Mouse (Mus musculus) intestine, embryonic 15.5 days (tissue): ENCODE results near the gene Trim44. TPM values are rescaled to one million over a fixed set of nuclear protein-coding genes. Genes with fewer than 3 reads are reported as not detected.

ENCODE experiments used
- ATAC-seq: fragments of 200-750 bp; cut with Nextera tagmentation; 2 replicates; pipeline ENCODE4 v1.8.0; 2017; ENCODE audit warnings: moderate TSS enrichment, moderate library complexity
- H3K27ac ChIP-seq: fragments of 300-500 bp; sonication (generic); 2 replicates; pipeline ENCODE4 v1.5.1; 2015; ENCODE audit warnings: mild to moderate bottlenecking, inconsistent platforms
- H3K27me3 ChIP-seq: fragments of 300-500 bp; sonication (generic); replicated peaks from 2 replicates; pipeline ENCODE4 v1.6.1; 2015; ENCODE audit warnings: inconsistent platforms
- H3K36me3 ChIP-seq: fragments of 300-500 bp; sonication (generic); 2 replicates; pipeline ENCODE4 v1.6.1; 2015; ENCODE audit warnings: inconsistent platforms
- H3K4me1 ChIP-seq: fragments of 300-500 bp; sonication (generic); replicated peaks from 2 replicates; pipeline ENCODE4 v1.6.1; 2015; ENCODE audit warnings: inconsistent platforms
- H3K4me2 ChIP-seq: fragments of 300-500 bp; sonication (generic); replicated peaks from 2 replicates; pipeline ENCODE4 v1.6.1; 2015; ENCODE audit warnings: mild to moderate bottlenecking, inconsistent platforms
- H3K4me3 ChIP-seq: fragments of 300-500 bp; sonication (generic); replicated peaks from 2 replicates; pipeline ENCODE4 v1.5.1; 2015; ENCODE audit warnings: inconsistent platforms
- H3K9ac ChIP-seq: fragments of 300-500 bp; sonication (generic); 2 replicates; pipeline ENCODE4 v1.6.1; 2015; ENCODE audit warnings: inconsistent platforms
- H3K9me3 ChIP-seq: fragments of 300-500 bp; sonication (generic); 2 replicates; pipeline ENCODE4 v1.6.1; 2016; ENCODE audit warnings: inconsistent platforms
- WGBS: fragments of 180-500 bp; shearing (Covaris S2); methylation state at CpG from one replicate; pipeline ENCODE4 v1.1.7; 2015; 5-methylcytosine and 5-hydroxymethylcytosine counted together
- polyA plus RNA-seq: library from polyadenylated mRNA; unstranded; fragments of >200 nt; fragmentation: Nextera tagmentation; extraction: Ambion mirVana; gene quantifications from 2 replicates; pipeline ENCODE4 v1.2.1, GENCODE M21; 2015

Gene Trim44
- polyA plus RNA-seq = 21.1 and 25.5 TPM in 2 replicates

DNA sequence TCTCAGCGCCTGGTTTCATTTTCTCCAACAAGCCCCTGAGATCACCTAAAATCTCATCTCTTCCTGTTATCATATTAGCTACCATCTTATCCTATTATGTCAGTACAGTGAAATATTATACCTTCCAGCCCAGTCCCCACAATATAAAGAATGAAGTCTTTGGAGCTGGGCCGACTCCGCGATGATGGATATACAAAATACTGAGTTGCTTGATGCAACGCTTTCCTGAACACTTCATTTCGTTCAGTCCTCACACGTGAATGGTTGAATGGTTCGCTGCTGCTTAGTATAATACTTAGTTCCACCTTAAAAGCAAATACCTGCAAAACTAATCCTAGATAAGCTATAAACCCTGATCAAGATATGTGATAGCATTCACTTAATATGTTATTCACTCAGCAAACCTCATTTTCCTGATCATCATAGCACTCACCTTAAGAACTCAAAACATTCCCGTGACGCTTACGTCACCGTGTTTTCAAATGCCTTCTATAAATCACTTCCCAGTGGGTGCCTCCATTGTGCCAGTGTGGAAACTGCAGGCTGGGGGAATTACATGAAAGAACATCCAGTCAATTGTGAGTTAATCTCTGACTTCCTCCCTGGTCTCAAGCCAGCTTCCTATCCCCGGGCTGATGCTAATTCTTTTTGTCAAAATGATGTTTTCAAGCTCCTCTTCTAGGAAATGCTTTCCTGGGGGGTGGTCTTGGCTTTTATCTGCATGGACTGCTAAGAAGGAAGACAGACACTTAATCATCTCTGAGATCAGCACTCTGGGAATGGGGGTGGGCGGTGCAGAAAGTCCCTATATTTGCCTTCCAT, at the start of gene Trim44:
Trim44 (minus strand) TSS at position 466 of the 822 bp plus-strand sequence.
- no peak within 1 kb of the TSS for H3K4me3 ChIP-seq
- H3K4me2 ChIP-seq = peak within 1 kb of the TSS; percentile 26; the same call in 1 of the 2 replicates
- H3K27ac ChIP-seq = no peak within 1 kb of the TSS
- H3K27me3 ChIP-seq = no peaks in the 10 kb centered on the region
- H3K4me1 ChIP-seq = peaks cover 18% of the 10 kb centered on the region; the same call in 1 of the 2 replicates
- H3K36me3 ChIP-seq = no peaks in the 10 kb centered on the region
- 30% methylated on average over 14 of the region's 14 CpGs for WGBS
- no peaks in the 10 kb centered on the region for H3K9me3 ChIP-seq
- ATAC-seq = peak; percentile 52; the same call in 1 of the 2 replicates
- no peak within 1 kb of the TSS for H3K9ac ChIP-seq

DNA sequence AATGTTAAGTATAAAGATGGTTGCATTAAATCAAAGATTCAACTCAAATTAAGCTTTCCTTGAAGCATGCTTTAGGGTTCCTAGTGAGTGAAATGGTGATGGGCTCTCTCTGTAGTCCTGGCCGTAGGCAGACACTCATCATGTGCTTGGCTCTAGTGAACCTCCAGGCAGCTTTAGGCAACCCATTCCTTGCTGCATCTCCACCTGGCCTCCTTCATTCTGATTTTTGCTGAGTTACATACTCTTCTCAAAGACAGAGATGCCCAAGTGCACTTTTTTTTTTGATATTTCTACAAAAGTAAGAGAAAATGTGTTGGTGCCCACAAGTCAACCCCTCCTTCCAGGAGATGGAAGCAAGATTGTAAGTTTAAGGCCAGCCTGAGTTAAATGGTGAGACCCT, 47.5 kb upstream of the Trim44 start:
- Histone ChIP-seq H3K4me3 (no peak overlapping the region), H3K9me3 (no peaks in the 10 kb centered on the region), H3K27me3 (no peaks in the 10 kb centered on the region), H3K4me1 (peaks cover 16% of the 10 kb centered on the region), H3K27ac (no peak overlapping the region), H3K9ac (no peak overlapping the region), H3K4me2 (no peak overlapping the region), H3K36me3 (no peaks in the 10 kb centered on the region)
- no peak for ATAC-seq
- 72% methylated on average over 1 of the region's 1 CpGs for WGBS

DNA sequence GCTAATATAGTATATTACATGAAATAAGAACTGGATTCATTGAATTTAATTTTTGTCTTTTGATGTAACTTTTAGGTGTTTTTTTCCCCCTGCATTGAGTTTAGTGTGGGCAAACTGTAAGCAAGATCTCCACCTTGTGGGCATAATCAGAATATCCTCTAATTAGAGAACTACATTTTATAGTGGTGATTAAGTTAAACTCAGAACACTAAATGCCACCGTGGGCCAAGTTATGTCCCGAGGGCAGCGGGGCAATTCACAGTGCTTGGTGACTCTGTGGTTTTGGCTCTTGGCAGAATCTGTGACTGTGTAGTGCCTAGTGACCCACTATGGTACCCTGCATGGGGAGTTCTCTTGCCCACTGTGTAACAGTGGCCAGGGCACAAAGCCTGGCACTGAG, 45.8 kb upstream of the Trim44 start:
- Histone ChIP-seq H3K27me3 (no peaks in the 10 kb centered on the region), H3K4me1 (peaks cover 17% of the 10 kb centered on the region), H3K9ac (no peak overlapping the region), H3K36me3 (no peaks in the 10 kb centered on the region), H3K9me3 (no peaks in the 10 kb centered on the region), H3K27ac (no peak overlapping the region), H3K4me3 (no peak overlapping the region), H3K4me2 (no peak overlapping the region)
- ATAC-seq = no peak
- 36% methylated on average over 3 of the region's 3 CpGs for WGBS

DNA sequence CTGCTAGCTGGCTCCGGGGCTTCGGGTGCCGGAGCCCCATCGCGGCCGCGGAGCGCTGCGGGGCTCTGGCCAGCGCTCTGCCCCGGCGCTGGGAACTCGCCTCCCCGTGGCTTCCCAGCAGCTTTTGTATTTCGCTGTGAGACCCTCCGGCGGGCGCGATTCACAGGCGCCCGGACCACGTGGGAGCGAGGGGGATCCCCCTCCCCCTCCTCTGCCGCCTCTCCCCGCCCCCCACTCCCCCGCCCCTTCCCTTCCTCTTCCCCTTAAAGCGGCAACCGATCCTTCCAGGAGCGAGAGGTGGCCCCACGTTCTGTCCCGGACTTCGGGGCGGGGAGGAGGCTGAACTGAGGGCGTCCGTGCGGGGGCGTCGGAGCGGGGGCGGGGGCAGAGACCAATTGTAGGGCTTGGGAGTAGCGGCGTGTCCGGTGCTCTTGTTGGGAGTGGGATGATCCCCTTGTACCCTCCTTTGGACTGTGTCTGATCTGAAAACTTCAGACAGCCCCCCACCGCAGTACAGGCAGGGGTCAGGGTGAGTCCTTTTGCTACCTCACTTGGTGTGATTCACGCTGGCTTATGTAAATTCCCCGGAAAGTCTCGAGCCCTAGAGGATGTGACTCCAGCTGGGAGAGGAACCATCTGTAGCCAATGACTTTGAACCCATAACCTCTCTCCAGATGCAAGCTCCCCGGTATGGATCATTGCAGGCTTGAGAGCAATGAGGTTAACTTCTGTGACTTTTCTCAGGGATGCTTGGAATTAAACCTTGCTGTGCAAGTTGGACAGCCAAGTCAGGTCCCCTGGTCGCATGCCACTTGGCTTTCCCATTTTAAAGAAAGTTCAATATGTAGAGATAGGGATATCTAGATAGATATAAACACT, 44.3 kb upstream of the Trim44 start, which contains the start of gene Fjx1:
Fjx1 (minus strand) TSS at position 829 of the 879 bp plus-strand sequence.
- WGBS = under 1% methylated on average over 48 of the region's 49 CpGs
- H3K9me3 ChIP-seq = no peaks in the 10 kb centered on the region
- H3K9ac ChIP-seq = peak within 1 kb of the TSS; percentile 74
- peaks cover 17% of the 10 kb centered on the region for H3K4me1 ChIP-seq
- H3K27ac ChIP-seq = peak within 1 kb of the TSS; percentile 84
- H3K27me3 ChIP-seq = no peaks in the 10 kb centered on the region
- no peaks in the 10 kb centered on the region for H3K36me3 ChIP-seq
- ATAC-seq = peak; percentile 73
- H3K4me3 ChIP-seq = peak within 1 kb of the TSS; percentile 76
- H3K4me2 ChIP-seq = peak within 1 kb of the TSS; percentile 100

DNA sequence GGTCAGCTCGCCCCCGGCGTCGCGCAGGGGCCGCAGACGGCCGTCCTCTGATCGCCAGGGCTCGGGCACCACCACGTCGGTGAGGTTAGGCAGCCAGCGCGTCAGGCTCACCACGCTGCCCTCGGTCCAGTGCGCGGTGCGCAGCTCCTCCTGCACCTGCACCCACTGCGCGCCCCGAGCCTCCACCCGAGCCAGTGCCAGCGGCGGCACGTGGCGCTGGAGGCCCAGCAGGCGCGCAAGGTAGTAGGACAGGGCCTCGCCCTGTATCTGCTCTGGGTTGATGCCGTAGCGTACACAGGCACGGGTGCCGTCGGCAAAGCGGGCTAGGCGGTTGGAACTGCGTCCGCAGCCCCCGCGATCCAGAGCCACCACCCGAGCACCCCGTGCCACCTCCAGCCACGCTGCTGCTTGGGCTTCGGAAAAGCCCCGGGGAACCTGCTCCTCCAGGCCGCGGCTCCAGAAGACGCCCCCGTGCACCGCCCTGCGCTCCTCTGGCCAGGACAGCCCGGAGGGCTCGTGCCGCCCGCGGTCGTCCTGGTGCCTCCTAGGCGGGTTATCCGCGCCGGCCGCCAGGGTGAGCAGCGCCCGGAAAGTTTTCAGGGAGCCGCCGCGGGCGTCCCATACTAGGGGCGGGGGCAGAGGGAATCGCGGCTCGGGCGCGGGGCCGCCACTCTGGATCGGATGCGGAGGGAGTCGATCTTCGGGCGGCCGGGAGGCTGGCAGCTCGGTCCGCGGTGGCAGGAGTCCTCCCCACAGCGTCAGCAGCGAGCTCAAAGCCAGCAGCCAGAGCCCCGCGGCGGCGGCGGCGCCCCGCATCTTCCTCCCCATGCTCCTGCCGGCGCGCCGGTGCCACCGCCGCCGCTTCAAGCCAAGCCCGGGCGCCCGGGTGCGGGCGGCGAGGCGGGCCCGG, 43.4 kb upstream of the Trim44 start:
- Histone ChIP-seq H3K9me3 (no peaks in the 10 kb centered on the region), H3K36me3 (no peaks in the 10 kb centered on the region), H3K9ac (peak overlapping the region; percentile 74), H3K27me3 (no peaks in the 10 kb centered on the region), H3K4me1 (peaks cover 17% of the 10 kb centered on the region), H3K4me2 (peak overlapping the region; percentile 100), H3K27ac (peak overlapping the region; percentile 84), H3K4me3 (peak overlapping the region; percentile 76)
- WGBS = under 1% methylated on average over 109 of the region's 109 CpGs
- peak; percentile 68 for ATAC-seq

DNA sequence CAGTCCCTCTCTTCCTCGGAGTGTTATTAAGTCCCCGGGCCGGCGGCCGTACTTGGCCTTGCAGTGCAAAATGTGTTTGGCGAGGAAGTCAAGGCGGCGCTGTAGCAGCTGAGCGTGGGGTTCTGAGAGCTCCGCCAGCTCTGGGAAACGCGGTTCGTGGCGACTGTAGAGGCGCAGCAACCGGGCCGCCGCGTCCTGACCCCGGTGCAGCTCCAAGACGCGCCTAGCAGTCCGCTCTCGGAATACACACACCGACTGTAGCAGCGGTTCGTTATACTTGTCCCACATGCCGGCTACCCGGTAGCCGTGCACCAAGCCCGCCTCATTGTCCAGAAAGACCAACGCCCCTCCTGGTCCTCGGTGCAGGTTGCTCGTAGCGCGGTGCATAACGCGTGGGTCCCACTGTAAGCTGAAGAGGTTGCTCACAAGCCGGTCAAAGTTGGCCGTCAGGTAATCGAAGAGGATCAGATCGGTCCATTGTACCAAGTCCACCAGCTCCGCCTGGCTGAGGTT, 42.7 kb upstream of the Trim44 start:
- Histone ChIP-seq H3K27me3 (no peaks in the 10 kb centered on the region), H3K9ac (peak overlapping the region; percentile 74), H3K4me2 (peak overlapping the region; percentile 100), H3K9me3 (no peaks in the 10 kb centered on the region), H3K4me1 (peaks cover 17% of the 10 kb centered on the region), H3K36me3 (no peaks in the 10 kb centered on the region), H3K27ac (no peak overlapping the region), H3K4me3 (peak overlapping the region; percentile 76)
- peak; percentile 29 for ATAC-seq
- under 1% methylated on average over 43 of the region's 43 CpGs for WGBS

DNA sequence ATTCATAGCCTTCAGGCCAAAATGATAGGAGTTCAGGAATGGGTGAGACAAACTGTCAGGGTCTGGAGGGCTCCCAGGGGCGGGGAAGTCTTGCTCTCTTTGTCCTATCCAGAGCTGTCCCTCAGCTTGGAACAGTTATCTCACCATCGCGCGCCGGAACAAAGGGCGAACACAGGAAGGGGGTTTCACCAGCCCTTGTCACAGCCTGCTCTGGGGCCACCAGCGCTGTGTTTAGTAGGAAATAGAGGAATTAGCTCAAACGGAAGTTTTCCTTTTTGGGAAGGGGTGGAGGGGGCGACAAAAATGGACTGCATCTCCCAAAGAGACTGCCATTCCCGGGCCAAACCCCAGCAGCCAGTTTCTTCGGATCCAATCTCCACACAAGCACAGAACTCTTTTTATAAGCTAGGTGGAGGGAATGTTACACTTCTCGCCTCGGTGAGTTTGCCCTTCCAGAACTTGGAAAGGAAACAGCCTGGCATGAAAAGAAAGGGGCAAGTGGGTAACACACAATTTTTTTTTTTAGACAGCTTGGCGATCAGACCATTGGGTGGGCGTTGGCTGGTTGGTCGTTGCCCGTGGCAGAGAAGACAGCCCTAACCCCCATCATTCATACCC, 42.1 kb upstream of the Trim44 start:
- Histone ChIP-seq H3K4me3 (peak overlapping the region; percentile 76), H3K27me3 (no peaks in the 10 kb centered on the region), H3K4me1 (peaks cover 17% of the 10 kb centered on the region), H3K27ac (no peak overlapping the region), H3K36me3 (no peaks in the 10 kb centered on the region), H3K9me3 (no peaks in the 10 kb centered on the region), H3K9ac (peak overlapping the region; percentile 74), H3K4me2 (peak overlapping the region; percentile 100)
- no peak for ATAC-seq
- 6% methylated on average over 17 of the region's 17 CpGs for whole genome bisulfite sequencing

DNA sequence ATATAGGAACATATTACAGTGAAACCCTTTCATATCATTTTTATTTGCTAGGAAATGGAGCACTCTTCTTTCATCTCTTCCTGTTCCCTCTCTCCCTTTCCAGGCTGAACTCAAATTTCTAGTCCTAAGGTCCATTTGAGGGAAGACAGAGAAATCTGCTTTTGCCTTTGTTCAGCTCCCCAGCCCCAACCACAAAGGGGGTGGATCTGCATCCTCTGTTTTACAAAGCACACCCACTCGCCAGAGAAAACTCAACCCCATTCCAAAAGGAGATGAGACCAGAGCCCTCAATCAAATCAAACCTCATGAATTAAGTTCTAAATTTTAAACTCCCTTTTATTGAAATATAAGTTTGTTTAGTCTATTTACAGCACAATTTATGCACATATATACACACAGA, 41.4 kb upstream of the Trim44 start:
- no peak for ATAC-seq

DNA sequence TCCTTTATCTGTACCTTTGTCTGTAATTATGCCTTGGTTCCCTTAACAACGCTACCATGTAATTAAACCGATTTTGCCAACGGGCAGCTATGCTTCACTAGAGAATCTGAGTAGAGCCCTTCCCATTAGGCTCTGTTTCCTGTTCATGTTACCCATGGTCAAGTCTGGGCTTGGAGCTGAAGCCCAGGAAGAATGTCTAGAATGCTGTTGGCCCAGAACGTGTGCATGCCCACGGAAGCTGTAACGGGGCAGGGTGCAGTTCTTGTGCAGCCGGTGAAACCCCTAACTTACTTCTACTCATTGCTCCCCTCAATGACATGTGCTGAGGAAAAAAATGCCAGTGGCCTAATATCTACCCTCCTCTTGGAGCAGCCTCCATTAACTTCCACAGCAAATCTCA, 40.2 kb upstream of the Trim44 start:
- 90% methylated on average over 7 of the region's 7 CpGs for WGBS
- H3K27me3 ChIP-seq = no peaks in the 10 kb centered on the region
- H3K4me2 ChIP-seq = no peak overlapping the region
- H3K4me3 ChIP-seq = no peak overlapping the region
- H3K9me3 ChIP-seq = no peaks in the 10 kb centered on the region
- H3K27ac ChIP-seq = no peak overlapping the region
- no peaks in the 10 kb centered on the region for H3K36me3 ChIP-seq
- no peak overlapping the region for H3K9ac ChIP-seq
- peaks cover 17% of the 10 kb centered on the region for H3K4me1 ChIP-seq
- no peak for ATAC-seq

More for the DNA sequence above, 41.4 kb upstream of the Trim44 start:
- H3K4me1 ChIP-seq = peaks cover 17% of the 10 kb centered on the region
- H3K36me3 ChIP-seq = no peaks in the 10 kb centered on the region
- WGBS = 68% methylated on average over 1 of the region's 1 CpGs
- H3K9ac ChIP-seq = no peak overlapping the region
- no peak overlapping the region for H3K4me3 ChIP-seq
- no peak overlapping the region for H3K27ac ChIP-seq
- H3K4me2 ChIP-seq = no peak overlapping the region
- no peaks in the 10 kb centered on the region for H3K27me3 ChIP-seq
- no peaks in the 10 kb centered on the region for H3K9me3 ChIP-seq

DNA sequence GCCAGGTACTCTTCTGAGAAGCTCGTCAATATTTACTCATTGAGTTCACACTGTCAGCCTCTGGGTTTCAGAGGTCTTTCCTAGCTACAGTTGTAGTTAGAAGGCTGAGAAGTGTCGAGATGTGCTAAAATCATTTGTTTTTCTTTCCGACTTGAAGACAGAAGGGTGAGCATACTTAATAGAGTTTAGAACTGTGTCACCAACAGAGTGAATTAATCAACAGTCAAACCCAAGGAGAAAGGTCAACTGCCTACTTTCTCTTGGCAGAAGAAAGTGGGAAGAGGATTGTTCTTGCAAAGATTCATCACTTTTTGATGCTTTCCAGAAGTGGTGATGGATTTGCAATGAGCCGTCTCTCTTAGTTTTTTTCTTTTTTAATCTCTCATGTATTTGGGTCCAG, 39.2 kb upstream of the Trim44 start:
- no peak overlapping the region for H3K4me2 ChIP-seq
- H3K27me3 ChIP-seq = no peaks in the 10 kb centered on the region
- H3K9me3 ChIP-seq = no peaks in the 10 kb centered on the region
- 51% methylated on average over 4 of the region's 4 CpGs for WGBS
- no peaks in the 10 kb centered on the region for H3K36me3 ChIP-seq
- no peak overlapping the region for H3K4me3 ChIP-seq
- H3K4me1 ChIP-seq = peaks cover 13% of the 10 kb centered on the region
- H3K9ac ChIP-seq = no peak overlapping the region
- ATAC-seq = no peak
- no peak overlapping the region for H3K27ac ChIP-seq

DNA sequence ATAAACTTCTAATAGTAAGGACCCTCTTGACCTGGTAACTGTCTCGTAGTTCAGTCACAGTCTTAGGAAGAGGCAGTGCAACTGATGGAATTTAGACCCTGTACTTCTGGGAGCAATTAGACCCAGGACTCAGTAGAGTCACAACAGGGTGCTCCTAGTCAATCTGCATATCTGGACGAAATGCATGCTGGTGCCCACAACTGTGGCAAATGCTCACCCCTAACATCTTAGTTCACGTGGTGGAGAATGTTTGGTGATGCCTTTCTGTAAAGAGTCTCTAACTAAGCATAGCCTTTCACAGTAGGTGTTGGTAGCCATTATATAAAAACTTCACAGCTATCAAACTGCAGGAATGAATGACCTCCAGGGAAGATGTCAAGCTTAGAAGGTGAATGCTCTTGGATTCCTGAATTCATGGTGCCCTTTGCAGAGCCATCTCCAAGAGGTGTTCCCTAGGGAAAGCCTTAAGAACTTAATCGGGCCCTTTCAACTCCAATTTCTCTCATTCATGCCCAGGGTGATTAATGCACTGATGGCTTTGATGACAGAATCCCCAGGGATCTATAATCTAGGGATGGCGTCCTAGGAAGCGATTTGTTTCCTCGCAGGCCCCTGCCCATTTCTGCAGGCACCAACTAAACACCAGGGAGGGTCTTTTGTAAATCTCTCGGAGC, 29.9 kb upstream of the Trim44 start:
- Histone ChIP-seq H3K4me3 (no peak overlapping the region), H3K9ac (no peak overlapping the region), H3K4me1 (no peaks in the 10 kb centered on the region), H3K36me3 (no peaks in the 10 kb centered on the region), H3K27ac (no peak overlapping the region), H3K4me2 (no peak overlapping the region), H3K27me3 (no peaks in the 10 kb centered on the region), H3K9me3 (no peaks in the 10 kb centered on the region)
- WGBS = 63% methylated on average over 8 of the region's 8 CpGs
- no peak for ATAC-seq
